Mouse (Mus musculus): ENCODE measurements around the gene Tmem237. TPM values are rescaled to one million over a fixed set of nuclear protein-coding genes. Genes with fewer than 3 reads are reported as not detected.

Tmem237 gene
- 13.2 TPM for polyA plus RNA-seq (2017; shearing (Covaris generic))

GRCm38 (mm10) chr1:59119720-59120457, at the start of gene Tmem237:
Tmem237 (minus strand) TSS chr1:59120408.

GRCm38 (mm10) chr1:59163030-59163461, 42.8 kb upstream of the Tmem237 start, which contains the start of gene Mpp4:
Mpp4 (minus strand) TSS chr1:59163389.

DNA sequence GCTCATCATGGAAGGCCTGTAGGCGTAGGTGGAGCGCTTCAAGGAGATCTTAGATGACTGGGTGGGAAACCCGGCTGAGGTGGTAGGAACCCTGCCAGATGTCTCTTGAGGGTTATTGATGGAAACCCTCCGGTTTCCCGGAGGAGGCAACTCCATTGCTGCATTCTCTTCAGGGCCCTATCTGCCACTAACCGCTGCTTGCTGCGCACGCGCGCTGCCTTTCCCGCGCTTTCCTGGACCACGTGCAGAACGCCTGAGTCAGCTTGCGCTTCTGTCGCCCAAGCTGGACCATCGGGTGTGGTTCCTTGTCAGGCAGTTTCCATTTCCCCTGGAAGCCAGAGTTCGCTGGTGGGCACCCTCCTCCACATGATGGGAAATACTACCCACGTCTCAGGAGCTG, 25.5 kb downstream of the Tmem237 start, which contains the start of gene C2cd6:
Gene C2cd6, minus strand, starts transcription at position 196 of the 400 bp plus-strand sequence.

Other genes starting within 250 kb of the Tmem237 start
- gene Trak2, start 147.0 kb downstream of the Tmem237 start, polyA plus RNA-seq (2017; shearing (Covaris generic)), result 44.4 TPM
- gene Stradb, start 146.9 kb downstream of the Tmem237 start, polyA plus RNA-seq (2017; shearing (Covaris generic)), result 31.0 TPM
- gene C2cd6, start 25.5 kb downstream of the Tmem237 start, polyA plus RNA-seq (2017; shearing (Covaris generic)), result not detected
- gene Mpp4, start 43.0 kb upstream of the Tmem237 start, polyA plus RNA-seq (2017; shearing (Covaris generic)), result not detected
- gene Als2, start 116.8 kb upstream of the Tmem237 start, polyA plus RNA-seq (2017; shearing (Covaris generic)), result 14.6 TPM
- gene Cdk15, start 136.5 kb upstream of the Tmem237 start, polyA plus RNA-seq (2017; shearing (Covaris generic)), result not detected

Measured in inflammation-experienced regulatory T-cells, adult 16 weeks (primary cell).